Mouse (Mus musculus) CD4-positive naive resting alpha-beta T cell, adult 76 days (primary cell): ENCODE results near the gene Upk2. TPM values are rescaled to one million over a fixed set of nuclear protein-coding genes. Genes with fewer than 3 reads are reported as not detected.

Source experiments
- total RNA-seq: library from RNA; stranded (reverse); gene quantifications from one replicate; pipeline ENCODE4 v1.2.4, GENCODE M21; 2023

Gene Upk2
- total RNA-seq, result not detected

GRCm38 (mm10) chr9:44454891-44455220 is at the start of gene Upk2:
Gene Upk2, minus strand, starts transcription at chr9:44454976.

GRCm38 (mm10) chr9:44482552-44482951 is 27.8 kb upstream of the Upk2 start, which contains the start of gene Bcl9l:
Gene Bcl9l, plus strand, starts transcription at chr9:44482825.

GRCm38 (mm10) chr9:44440961-44441360 is 13.8 kb downstream of the Upk2 start, which contains the start of gene Foxr1:
Gene Foxr1, minus strand, starts transcription at chr9:44441136.

GRCm38 (mm10) chr9:44418519-44419385 is 36.0 kb downstream of the Upk2 start, which contains the start of gene Ccdc84:
Gene Ccdc84, minus strand, starts transcription at chr9:44418569.

GRCm38 (mm10) chr9:44406906-44407751 is 47.6 kb downstream of the Upk2 start, which contains the start of the genes Rps25 and Trappc4:
Gene Rps25, plus strand, starts transcription at chr9:44407139.
Gene Trappc4, minus strand, starts transcription at chr9:44407600.

Other genes starting within 250 kb of the Upk2 start
- gene Cbl, start 220.9 kb downstream of the Upk2 start, total RNA-seq, result 153 TPM
- not detected for gene Ccdc153, start 214.3 kb downstream of the Upk2 start, total RNA-seq
- gene Pdzd3, start 203.5 kb downstream of the Upk2 start, total RNA-seq, result not detected
- 7.1 TPM for gene Nlrx1, start 186.4 kb downstream of the Upk2 start, total RNA-seq
- gene Abcg4, start 166.4 kb downstream of the Upk2 start, total RNA-seq, result 0.35 TPM
- 47.4 TPM for gene Hinfp, start 149.3 kb downstream of the Upk2 start, total RNA-seq
- 23.0 TPM for gene C2cd2l, start 134.7 kb downstream of the Upk2 start, total RNA-seq
- gene Dpagt1, start 129.0 kb downstream of the Upk2 start, total RNA-seq, result 5.8 TPM
- gene H2afx, start 120.3 kb downstream of the Upk2 start, total RNA-seq, result 35.0 TPM
- gene Hmbs, start 110.7 kb downstream of the Upk2 start, total RNA-seq, result 18.1 TPM
- 55.9 TPM for gene Vps11, start 93.3 kb downstream of the Upk2 start, total RNA-seq
- gene Hyou1, start 75.5 kb downstream of the Upk2 start, total RNA-seq, result 65.5 TPM
- gene Slc37a4, start 58.1 kb downstream of the Upk2 start, total RNA-seq, result 13.5 TPM
- 2,729 TPM for gene Rps25, start 47.8 kb downstream of the Upk2 start, total RNA-seq
- 52.8 TPM for gene Trappc4, start 47.4 kb downstream of the Upk2 start, total RNA-seq
- gene Ccdc84, start 36.4 kb downstream of the Upk2 start, total RNA-seq, result 35.9 TPM
- not detected for gene Foxr1, start 13.8 kb downstream of the Upk2 start, total RNA-seq
- 159 TPM for gene Bcl9l, start 27.8 kb upstream of the Upk2 start, total RNA-seq
- 26.2 TPM for gene Cxcr5, start 106.9 kb upstream of the Upk2 start, total RNA-seq
- 258 TPM for gene Ddx6, start 149.9 kb upstream of the Upk2 start, total RNA-seq
- not detected for gene Treh, start 218.3 kb upstream of the Upk2 start, total RNA-seq